Mouse (Mus musculus): ENCODE results near the gene Ugt1a9.
"Not testable (repeated sequence)": the region's sequence is repeated elsewhere in the genome, so short reads cannot be mapped to it uniquely, and the experiment has no call there.

Gene Ugt1a9

GRCm38 (mm10) chr1:88105656-88106055 is 35.1 kb downstream of the Ugt1a9 start:
- DNase-seq (ENCODE audit: low spot score in 2 of 2) = no peak

- not testable (repeated sequence) for DNase-seq (ENCODE audit: low spot score in 2 of 2)
Measured at GRCm38 (mm10) chr1:88109027-88109557, 38.5 kb downstream of the Ugt1a9 start.

GRCm38 (mm10) chr1:88109604-88110003 is 39.0 kb downstream of the Ugt1a9 start:
- not testable (repeated sequence) for DNase-seq (ENCODE audit: low spot score in 2 of 2)

GRCm38 (mm10) chr1:88112769-88113168 is 42.2 kb downstream of the Ugt1a9 start:
- not testable (repeated sequence) for DNase-seq (ENCODE audit: low spot score in 2 of 2)

DNA sequence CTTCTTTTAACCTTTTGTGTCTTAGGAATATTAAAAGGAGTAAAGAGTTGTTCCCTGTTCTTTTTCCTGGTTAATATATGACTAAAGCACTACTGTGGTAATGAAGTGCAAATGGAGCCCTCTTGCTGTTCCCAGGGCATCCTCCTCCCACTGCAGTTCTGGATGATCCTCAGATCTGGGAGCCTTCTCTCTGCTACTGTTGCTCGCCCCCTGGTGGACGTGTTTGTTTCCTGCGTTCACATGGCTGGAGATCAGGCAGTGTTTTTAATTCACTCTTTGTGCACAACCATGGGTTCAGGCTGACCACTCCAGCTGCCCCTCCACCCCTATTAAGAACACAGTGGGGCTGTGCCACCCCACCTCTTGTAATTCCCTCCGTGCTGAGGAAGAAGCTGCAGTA is 50.0 kb downstream of the Ugt1a9 start:
- not testable (repeated sequence) for DNase-seq (ENCODE audit: low spot score in 2 of 2)

GRCm38 (mm10) chr1:88121521-88121920 is 50.9 kb downstream of the Ugt1a9 start:
- not testable (repeated sequence) for DNase-seq (ENCODE audit: low spot score in 2 of 2)

DNA sequence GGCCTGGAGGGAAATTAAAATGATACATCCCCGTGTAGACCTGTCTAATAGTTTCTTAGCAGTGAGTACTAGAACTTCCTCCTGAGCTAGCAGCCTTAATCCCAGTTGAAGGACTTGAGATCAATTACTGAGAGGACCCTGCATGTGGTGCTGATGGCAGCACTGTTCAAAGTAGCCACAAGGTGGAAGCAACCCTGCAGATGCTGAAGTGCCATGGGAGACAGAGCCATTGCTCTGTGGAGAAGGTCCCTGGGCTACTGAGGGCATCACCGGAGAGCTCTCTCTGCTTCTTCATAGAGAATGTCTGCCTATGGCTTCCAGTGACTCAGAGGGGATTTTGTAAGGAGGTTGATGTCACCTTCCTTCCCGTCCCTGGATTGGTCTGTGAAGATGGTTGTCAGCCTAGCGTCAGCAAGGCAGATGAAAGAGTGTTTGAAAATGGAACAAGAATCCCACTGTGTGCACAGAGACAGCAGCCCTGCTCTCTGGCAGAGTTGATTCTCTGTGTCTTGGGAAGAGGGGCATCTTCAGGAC is 55.3 kb downstream of the Ugt1a9 start:
- not testable (repeated sequence) for DNase-seq (ENCODE audit: low spot score in 2 of 2)

GRCm38 (mm10) chr1:88129091-88129490 is 58.5 kb downstream of the Ugt1a9 start:
- not testable (repeated sequence) for DNase-seq (ENCODE audit: low spot score in 2 of 2)

GRCm38 (mm10) chr1:88130223-88130622 is 59.6 kb downstream of the Ugt1a9 start:
- DNase-seq (ENCODE audit: low spot score in 2 of 2) = not testable (repeated sequence)

GRCm38 (mm10) chr1:88133908-88134456 is 63.4 kb downstream of the Ugt1a9 start:
- no peak for DNase-seq (ENCODE audit: low spot score in 2 of 2)

DNA sequence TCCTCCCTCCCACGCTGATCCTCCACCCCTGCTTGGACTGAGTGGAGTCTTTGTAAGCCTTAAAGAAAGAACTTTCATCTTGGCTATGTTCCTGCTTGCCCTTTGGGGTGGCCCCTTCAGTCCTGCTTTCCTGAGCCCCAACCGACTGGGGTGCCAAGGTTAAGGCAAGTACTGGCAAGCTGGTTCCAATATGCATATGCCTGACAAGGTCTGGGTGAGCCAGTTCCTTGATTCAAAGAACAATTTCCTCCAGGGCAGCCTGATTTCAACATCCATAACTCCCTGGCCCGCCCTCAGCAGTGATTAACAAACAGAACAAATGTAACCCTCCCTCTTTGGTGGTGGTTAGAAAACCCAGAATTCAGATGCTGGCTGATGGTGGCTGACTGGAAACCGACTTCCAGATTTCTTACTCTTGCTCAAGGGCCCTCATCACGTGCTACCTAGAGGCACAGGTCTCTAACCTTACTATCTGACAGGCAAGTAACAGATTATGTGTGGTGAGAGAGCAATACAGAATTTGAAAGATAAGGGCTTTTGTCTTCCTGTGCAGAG is 63.9 kb downstream of the Ugt1a9 start, which contains the start of gene Ugt1a6a:
TSS of gene Ugt1a6a (plus strand) at position 353 of the 555 bp plus-strand sequence.
- peak in 1 of 2 experiments; percentile 28 for DNase-seq (ENCODE audit: low spot score in 2 of 2)

DNA sequence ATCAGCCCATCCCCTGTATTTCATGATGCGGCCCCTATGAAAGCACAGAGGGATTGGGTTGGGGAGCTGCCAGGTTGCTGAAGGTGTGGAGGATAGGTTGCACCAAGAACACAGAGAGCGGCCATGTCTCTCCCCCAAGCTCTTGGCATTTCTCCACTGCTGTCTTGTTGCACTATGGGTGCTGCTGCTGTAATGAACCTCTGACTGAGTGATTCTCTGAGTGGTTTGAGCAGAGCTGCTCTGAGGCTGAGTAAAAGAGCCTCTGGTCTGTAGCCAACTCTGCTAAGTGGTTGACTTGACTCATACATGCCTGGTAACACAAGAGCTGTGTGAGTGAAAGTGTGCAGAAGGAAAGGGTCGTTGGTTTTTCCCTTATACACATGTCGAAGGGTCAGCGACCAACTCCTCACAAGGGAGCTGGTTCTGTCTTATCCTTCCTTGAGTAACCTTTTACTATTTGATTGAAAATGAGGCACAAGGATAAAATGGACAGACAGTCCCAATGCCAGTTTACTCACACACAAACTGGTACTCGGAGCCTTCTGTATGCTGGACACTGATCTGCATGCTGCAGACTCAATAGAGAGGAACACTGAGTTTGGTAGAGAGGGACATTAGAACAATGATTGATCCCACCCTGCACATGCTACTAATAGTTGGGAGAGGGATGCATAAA is 64.8 kb downstream of the Ugt1a9 start:
- DNase-seq (ENCODE audit: low spot score in 2 of 2) = not testable (repeated sequence)

GRCm38 (mm10) chr1:88136646-88137045 is 66.0 kb downstream of the Ugt1a9 start:
- no peak for DNase-seq (ENCODE audit: low spot score in 2 of 2)

DNA sequence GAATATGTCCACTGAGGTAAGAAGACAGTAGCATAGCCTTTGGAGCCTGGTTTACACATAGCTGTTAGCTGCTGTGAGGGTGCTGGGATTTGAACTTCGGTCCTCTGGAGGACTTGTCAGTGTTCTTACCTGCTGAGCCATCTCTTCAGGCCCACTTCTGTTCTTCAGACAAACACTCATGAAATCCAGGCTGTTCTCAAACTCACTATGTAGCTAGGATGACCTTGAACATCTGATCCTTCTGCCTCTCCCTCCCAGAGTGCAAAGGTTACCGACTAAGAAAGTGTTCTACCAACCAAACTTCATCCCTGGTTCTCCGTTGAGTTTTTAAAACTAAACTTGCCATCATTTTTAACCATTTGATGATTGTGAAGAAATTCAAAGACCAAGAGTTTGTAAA is 66.7 kb downstream of the Ugt1a9 start:
- no peak for DNase-seq (ENCODE audit: low spot score in 2 of 2)

DNA sequence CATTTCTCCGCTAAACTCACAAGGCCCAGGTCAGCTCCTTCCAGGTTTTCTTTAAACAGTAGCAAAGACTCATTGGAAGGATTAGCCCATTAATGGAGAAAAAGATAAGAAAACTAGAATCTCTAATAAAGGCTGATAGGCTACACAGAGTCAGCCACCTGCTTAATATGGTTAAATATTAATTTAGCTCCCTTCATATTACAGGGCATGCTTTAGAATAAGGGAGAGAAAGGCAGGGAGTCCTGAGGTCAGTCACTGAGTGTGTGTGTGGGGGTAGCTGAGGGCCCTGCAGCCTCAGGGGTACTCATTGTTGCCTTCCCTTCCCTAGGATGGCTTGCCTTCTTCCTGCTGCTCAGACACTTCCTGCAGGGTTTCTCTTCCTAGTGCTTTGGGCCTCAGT is 67.5 kb downstream of the Ugt1a9 start:
- no peak for DNase-seq (ENCODE audit: low spot score in 2 of 2)

GRCm38 (mm10) chr1:88140492-88140891 is 69.9 kb downstream of the Ugt1a9 start:
- DNase-seq (ENCODE audit: low spot score in 2 of 2) = not testable (repeated sequence)

DNA sequence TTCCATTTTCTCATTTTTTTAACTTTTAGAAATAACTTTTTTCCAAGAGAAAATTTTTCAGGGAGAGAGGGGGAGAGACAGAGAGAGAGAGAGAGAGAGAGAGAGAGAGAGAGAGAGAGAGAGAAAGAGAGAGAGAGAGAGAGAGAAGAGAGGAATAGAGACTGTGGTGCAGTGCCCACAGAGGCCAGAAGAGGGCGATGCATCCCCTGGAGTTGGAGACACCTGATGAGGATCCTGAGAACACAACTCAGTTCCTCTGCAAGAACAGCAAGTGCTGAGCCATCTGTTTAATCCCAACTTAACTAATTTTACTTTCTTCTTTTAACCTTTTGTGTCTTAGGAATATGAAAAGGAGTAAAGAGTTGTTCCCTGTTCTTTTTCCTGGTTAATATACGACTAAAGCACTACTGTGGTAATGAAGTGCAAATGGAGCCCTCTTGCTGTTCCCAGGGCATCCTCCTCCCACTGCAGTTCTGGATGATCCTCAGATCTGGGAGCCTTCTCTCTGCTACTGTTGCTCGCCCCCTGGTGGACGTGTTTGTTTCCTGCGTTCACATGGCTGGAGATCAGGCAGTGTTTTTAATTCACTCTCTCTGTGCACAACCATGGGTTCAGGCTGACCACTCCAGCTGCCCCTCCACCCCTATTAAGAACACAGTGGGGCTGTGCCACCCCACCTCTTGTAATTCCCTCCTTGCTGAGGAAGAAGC is 73.5 kb downstream of the Ugt1a9 start:
- DNase-seq (ENCODE audit: low spot score in 2 of 2) = peak; percentile 33 to 51

- not testable (repeated sequence) for DNase-seq (ENCODE audit: low spot score in 2 of 2)
Measured at GRCm38 (mm10) chr1:88145278-88145677, 74.7 kb downstream of the Ugt1a9 start.

- peak in 1 of 2 experiments; percentile 31 for DNase-seq (ENCODE audit: low spot score in 2 of 2)
Measured at GRCm38 (mm10) chr1:88150133-88150532, 79.5 kb downstream of the Ugt1a9 start.

- DNase-seq (ENCODE audit: low spot score in 2 of 2) = no peak
Measured at GRCm38 (mm10) chr1:88158430-88158829, 87.8 kb downstream of the Ugt1a9 start.

DNA sequence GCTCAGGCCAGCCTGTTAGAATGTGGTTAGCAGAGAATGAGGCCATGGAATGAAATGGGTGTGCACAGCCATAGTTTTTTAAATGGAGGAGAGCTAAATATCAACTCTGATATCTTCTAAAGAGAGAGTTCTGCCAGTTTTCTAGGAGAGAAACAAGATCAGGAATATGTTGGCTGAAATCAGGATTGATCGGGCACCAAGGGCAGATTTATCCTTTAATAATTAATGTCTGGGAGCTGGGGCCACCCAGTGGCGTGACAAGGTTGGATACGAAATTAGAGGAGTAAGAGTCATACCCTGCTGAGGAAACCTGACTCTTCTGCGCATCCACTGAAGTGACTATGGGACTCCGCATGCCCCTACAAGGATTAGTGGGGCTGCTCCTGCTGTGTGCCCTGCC is 95.1 kb downstream of the Ugt1a9 start, which contains the start of gene Ugt1a5:
TSS of gene Ugt1a5 (plus strand) at position 302 of the 400 bp plus-strand sequence.
- no peak for DNase-seq (ENCODE audit: low spot score in 2 of 2)

DNA sequence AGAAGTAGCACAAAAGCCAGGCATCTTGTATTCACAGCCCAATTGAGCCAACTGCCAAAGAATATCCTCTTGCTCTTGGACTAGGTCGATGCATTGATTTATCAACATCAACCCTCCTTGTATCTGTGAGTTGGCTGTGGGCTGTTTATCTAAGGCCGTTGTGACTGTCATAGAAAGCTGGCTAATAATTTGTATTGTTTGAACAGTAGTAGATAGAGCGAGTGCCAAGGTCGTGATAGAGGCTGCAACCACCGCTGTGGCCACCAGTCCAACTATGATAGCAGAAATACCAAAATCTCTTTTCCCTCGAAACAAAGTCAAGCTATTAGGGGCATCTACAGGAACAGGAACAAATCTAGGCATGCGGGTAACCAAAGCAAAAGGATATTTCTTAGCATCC is 101.6 kb downstream of the Ugt1a9 start:
- not testable (repeated sequence) for DNase-seq (ENCODE audit: low spot score in 2 of 2)
